17 mouse cellular contexts compared by ENCODE assay signal in genomic region chr10:16538379-16538778, GRCm38 (mm10).
"Had no signal": no experiment of that assay in that cellular context is flagged by ENCODE, and none has a peak within 500 bp of the region (broad histone marks: within the 10 kb centered on the region; RNA-seq: fewer than 3 reads in every experiment).

No protein-coding gene starts in this region.

- H3K9ac ChIP-seq: limb, embryonic 12.5 days; limb, embryonic 15.5 days; liver, embryonic 14.5 days; liver, postnatal 0 days; lung, embryonic 14.5 days; neural tube, embryonic 12.5 days; neural tube, embryonic 15.5 days had no signal

- H3K9me3 ChIP-seq: limb, embryonic 12.5 days; limb, embryonic 15.5 days; neural tube, embryonic 12.5 days; neural tube, embryonic 15.5 days had no signal

- H3K4me3 ChIP-seq: layer of hippocampus, adult 2 months; limb, embryonic 12.5 days; limb, embryonic 15.5 days; neural tube, embryonic 12.5 days; neural tube, embryonic 15.5 days had no signal

- ATAC-seq: liver, postnatal 0 days; lung, postnatal 0 days had no signal

- H3K27ac ChIP-seq: kidney, postnatal 0 days; layer of hippocampus, adult 2 months; limb, embryonic 12.5 days; limb, embryonic 15.5 days; liver, embryonic 14.5 days; neural tube, embryonic 12.5 days; neural tube, embryonic 15.5 days had no signal

- H3K4me2 ChIP-seq: limb, embryonic 12.5 days; limb, embryonic 15.5 days; liver, embryonic 11.5 days; lung, embryonic 14.5 days; neural tube, embryonic 12.5 days; neural tube, embryonic 15.5 days had no signal

- H3K4me1 ChIP-seq: limb, embryonic 12.5 days; limb, embryonic 15.5 days; neural tube, embryonic 12.5 days; neural tube, embryonic 15.5 days had no signal

- DNase-seq: kidney, adult 2 months; kidney, postnatal 25 days; layer of hippocampus, postnatal 36 days; left cerebral cortex, postnatal 4 days; liver, postnatal 0 days; lung, embryonic 14.5 days; thymus, adult 18-20 months; thymus, postnatal 4 days had no signal

- H3K27me3 ChIP-seq: limb, embryonic 12.5 days; limb, embryonic 15.5 days; neural tube, embryonic 12.5 days; neural tube, embryonic 15.5 days had no signal

- H3K36me3 ChIP-seq: limb, embryonic 12.5 days; limb, embryonic 15.5 days; neural tube, embryonic 12.5 days; neural tube, embryonic 15.5 days had no signal
